Mouse (Mus musculus) liver, postnatal 0 days (tissue): Measurements from ENCODE around the gene Gm27179. TPM values are rescaled to one million over a fixed set of nuclear protein-coding genes. Genes with fewer than 3 reads are reported as not detected.
"Not testable (repeated sequence)": the region's sequence is repeated elsewhere in the genome, so short reads cannot be mapped to it uniquely, and the experiment has no call there.

Source experiments
- ATAC-seq: fragments of 200-750 bp; cut with Nextera tagmentation; 2 replicates; pipeline ENCODE4 v1.8.0; 2017; ENCODE audit warnings: mild to moderate bottlenecking, moderate library complexity
- DNase-seq: peaks from one replicate; pipeline ENCODE4 v3.0.0-alpha.2; 2016
- H3K27ac ChIP-seq: fragments of 300-500 bp; sonication (generic); 2 replicates; pipeline ENCODE4 v1.5.1; 2014; ENCODE audit warnings: antibody characterized with exemption, moderate library complexity, mild to moderate bottlenecking, low read depth
- H3K27me3 ChIP-seq: fragments of 300-500 bp; sonication (generic); 2 replicates; pipeline ENCODE4 v1.6.1; 2014; ENCODE audit warnings: low read length, control low read depth, mixed read lengths; ENCODE audit not compliant: insufficient read depth
- H3K36me3 ChIP-seq: fragments of 300-500 bp; sonication (generic); replicated peaks from 2 replicates; pipeline ENCODE4 v1.6.1; 2014; ENCODE audit warnings: mild to moderate bottlenecking, control low read depth, low read length, moderate library complexity, mixed read lengths; ENCODE audit not compliant: insufficient read depth
- H3K4me1 ChIP-seq: fragments of 300-500 bp; sonication (generic); 2 replicates; pipeline ENCODE4 v1.6.1; 2014; ENCODE audit warnings: antibody characterized with exemption, mild to moderate bottlenecking, control low read depth; ENCODE audit not compliant: insufficient read depth
- H3K4me2 ChIP-seq: fragments of 300-500 bp; sonication (generic); 2 replicates; pipeline ENCODE4 v1.6.1; 2014; ENCODE audit warnings: low read depth, mild to moderate bottlenecking, low read length, moderate library complexity, mixed read lengths
- H3K4me3 ChIP-seq: fragments of 300-500 bp; sonication (generic); 2 replicates; pipeline ENCODE4 v1.5.1; 2014; ENCODE audit warnings: low read depth, low read length
- H3K9ac ChIP-seq: fragments of 300-500 bp; sonication (generic); replicated peaks from 2 replicates; pipeline ENCODE4 v1.6.1; 2014; ENCODE audit warnings: mild to moderate bottlenecking, moderate library complexity
- H3K9me3 ChIP-seq: fragments of 300-500 bp; sonication (generic); 2 replicates; pipeline ENCODE4 v1.6.1; 2016; ENCODE audit warnings: mild to moderate bottlenecking, control low read depth, low read length, mixed read lengths
- WGBS: fragments of 180-500 bp; shearing (Covaris S2); extraction: QIAGEN DNeasy Blood & Tissue Kit; methylation state at CpG from one replicate; pipeline ENCODE4 v1.1.7; 2014; ENCODE audit not compliant: insufficient replicate concordance; 5-methylcytosine and 5-hydroxymethylcytosine counted together
- polyA plus RNA-seq: library from polyadenylated mRNA; unstranded; fragments of >200 nt; fragmentation: Nextera tagmentation; extraction: Ambion mirVana; gene quantifications from 2 replicates; pipeline ENCODE4 v1.2.1, GENCODE M21; 2015

Gm27179 gene
- polyA plus RNA-seq, result not detected in 2 replicates

- not testable (repeated sequence) for H3K9ac ChIP-seq, H3K4me2 ChIP-seq, H3K27me3 ChIP-seq, DNase-seq, H3K4me1 ChIP-seq, H3K9me3 ChIP-seq, ATAC-seq, H3K36me3 ChIP-seq, H3K4me3 ChIP-seq, H3K27ac ChIP-seq
- no CpG with 5 or more reads among the region's 2 CpGs for WGBS
Measured at GRCm38 (mm10) chr14:69512449-69512848, at the start of gene Gm27179. TSS of gene Gm27179 (minus strand) at chr14:69512549.

- WGBS, result no CpG with 5 or more reads among the region's 14 CpGs
Measured at GRCm38 (mm10) chr14:69557550-69557949, 45.2 kb upstream of the Gm27179 start.

GRCm38 (mm10) chr14:69556820-69557219 lies 44.5 kb upstream of the Gm27179 start:
- not testable (repeated sequence) for H3K4me2 ChIP-seq, H3K36me3 ChIP-seq, H3K27me3 ChIP-seq, H3K27ac ChIP-seq, H3K4me3 ChIP-seq, DNase-seq, H3K9ac ChIP-seq, H3K9me3 ChIP-seq, H3K4me1 ChIP-seq, ATAC-seq
- no CpG with 5 or more reads among the region's 8 CpGs for WGBS

More at GRCm38 (mm10) chr14:69557550-69557949, 45.2 kb upstream of the Gm27179 start:
- not testable (repeated sequence) for H3K27ac ChIP-seq, H3K9me3 ChIP-seq, H3K9ac ChIP-seq, H3K4me3 ChIP-seq, DNase-seq, H3K4me2 ChIP-seq, H3K27me3 ChIP-seq, ATAC-seq, H3K4me1 ChIP-seq, H3K36me3 ChIP-seq

GRCm38 (mm10) chr14:69555110-69555831 lies 42.9 kb upstream of the Gm27179 start, which contains the start of gene Entpd4b:
TSS of gene Entpd4b (plus strand) at chr14:69555424.
- not testable (repeated sequence) for H3K36me3 ChIP-seq, H3K4me1 ChIP-seq, H3K27me3 ChIP-seq, H3K9me3 ChIP-seq, H3K4me2 ChIP-seq, H3K27ac ChIP-seq, H3K4me3 ChIP-seq, H3K9ac ChIP-seq, DNase-seq
- ATAC-seq, result peak; percentile 99
- WGBS, result no CpG with 5 or more reads among the region's 68 CpGs

DNA sequence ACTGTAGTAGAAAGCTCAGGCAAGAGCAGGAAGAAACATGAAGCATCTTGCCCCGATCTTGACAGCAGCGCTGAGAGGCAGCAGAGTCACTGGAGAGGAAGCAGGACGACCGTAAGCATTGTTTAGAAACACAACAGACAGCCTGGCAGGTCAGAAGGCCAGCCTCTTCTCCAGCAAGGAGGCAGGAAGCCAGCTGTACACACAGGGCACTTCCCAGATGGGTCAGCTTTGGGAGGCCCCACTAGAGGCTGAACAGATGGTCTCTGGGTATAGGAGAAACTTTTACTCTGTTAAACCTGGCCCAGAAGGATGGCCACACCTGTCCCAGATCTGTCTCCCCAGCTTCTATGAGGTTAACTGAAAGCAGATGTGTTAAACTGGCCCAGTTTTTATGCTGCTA lies 35.0 kb upstream of the Gm27179 start:
- not testable (repeated sequence) for DNase-seq, ATAC-seq, H3K4me2 ChIP-seq, H3K9me3 ChIP-seq, H3K4me3 ChIP-seq, H3K27me3 ChIP-seq, H3K9ac ChIP-seq, H3K36me3 ChIP-seq, H3K4me1 ChIP-seq, H3K27ac ChIP-seq
- WGBS, result no CpG with 5 or more reads among the region's 4 CpGs

GRCm38 (mm10) chr14:69545052-69545451 lies 32.7 kb upstream of the Gm27179 start:
- not testable (repeated sequence) for H3K27ac ChIP-seq, ATAC-seq, H3K9me3 ChIP-seq, H3K4me3 ChIP-seq, H3K4me2 ChIP-seq, H3K9ac ChIP-seq, H3K36me3 ChIP-seq, DNase-seq, H3K4me1 ChIP-seq, H3K27me3 ChIP-seq
- no CpG with 5 or more reads among the region's 2 CpGs for WGBS

- not testable (repeated sequence) for H3K9me3 ChIP-seq, H3K27me3 ChIP-seq, H3K9ac ChIP-seq, ATAC-seq, DNase-seq, H3K4me2 ChIP-seq, H3K4me3 ChIP-seq, H3K4me1 ChIP-seq, H3K36me3 ChIP-seq, H3K27ac ChIP-seq
- no CpG with 5 or more reads among the region's 7 CpGs for WGBS
Measured at GRCm38 (mm10) chr14:69544033-69544432, 31.7 kb upstream of the Gm27179 start.

DNA sequence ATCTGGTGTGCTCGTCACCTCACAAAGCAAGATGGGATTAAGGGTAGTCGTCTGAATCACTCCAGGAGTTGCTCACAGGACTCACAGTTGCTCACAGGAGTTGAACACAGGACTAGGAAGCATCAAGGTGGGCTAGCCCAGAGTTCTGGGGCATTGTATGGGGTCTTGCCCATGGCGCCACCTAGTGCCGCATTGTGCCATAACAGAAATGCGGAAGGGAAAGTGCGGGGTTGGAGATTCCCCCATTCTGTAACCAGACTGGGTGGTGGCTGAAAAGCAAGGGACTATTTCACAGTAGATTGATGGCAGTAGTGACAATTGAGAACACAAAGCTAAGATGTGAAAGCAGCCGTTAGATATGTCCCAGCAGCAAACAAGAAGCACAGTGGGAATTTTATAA lies 30.3 kb upstream of the Gm27179 start:
- not testable (repeated sequence) for H3K4me3 ChIP-seq, H3K4me2 ChIP-seq, ATAC-seq, H3K4me1 ChIP-seq, H3K9ac ChIP-seq, DNase-seq, H3K27ac ChIP-seq, H3K36me3 ChIP-seq, H3K9me3 ChIP-seq, H3K27me3 ChIP-seq
- no CpG with 5 or more reads among the region's 7 CpGs for WGBS

- H3K4me2 ChIP-seq, H3K36me3 ChIP-seq, H3K4me3 ChIP-seq, H3K27ac ChIP-seq, H3K9ac ChIP-seq, H3K4me1 ChIP-seq, DNase-seq, H3K27me3 ChIP-seq, H3K9me3 ChIP-seq: not testable (repeated sequence)
- WGBS, result no CpG with 5 or more reads among the region's 5 CpGs
- ATAC-seq, result peak; percentile 90
Measured at GRCm38 (mm10) chr14:69540113-69540512, 27.8 kb upstream of the Gm27179 start.

DNA sequence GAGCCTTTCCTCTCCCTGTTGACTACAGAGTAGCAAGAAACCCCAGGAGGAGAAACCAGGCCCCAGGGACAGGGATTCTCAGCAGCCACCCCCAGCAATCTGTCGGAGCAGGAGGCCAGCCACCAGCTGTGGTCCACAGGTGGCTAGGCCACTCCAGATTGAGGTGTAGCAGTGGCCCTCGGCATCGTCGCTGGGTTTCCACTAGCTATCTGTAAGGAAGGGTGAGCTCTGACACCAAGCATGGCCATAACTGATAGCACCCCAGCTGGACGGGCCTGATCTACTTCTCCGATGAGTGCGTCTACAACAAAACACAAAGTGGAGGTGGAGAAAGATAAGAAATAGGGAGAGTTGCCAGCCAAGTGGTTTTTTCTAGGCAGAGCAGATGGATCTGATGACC lies 24.2 kb upstream of the Gm27179 start:
- not testable (repeated sequence) for H3K4me2 ChIP-seq, H3K9me3 ChIP-seq, DNase-seq, H3K27me3 ChIP-seq, H3K4me1 ChIP-seq, H3K27ac ChIP-seq, H3K36me3 ChIP-seq, H3K4me3 ChIP-seq, H3K9ac ChIP-seq
- no CpG with 5 or more reads among the region's 7 CpGs for WGBS
- peak; percentile 86 for ATAC-seq
